Mouse (Mus musculus) forebrain, embryonic 16.5 days (tissue): ENCODE results near the gene Naa40. TPM values are rescaled to one million over a fixed set of nuclear protein-coding genes. Genes with fewer than 3 reads are reported as not detected.

Source experiments
- ATAC-seq: fragments of 200-750 bp; cut with Nextera tagmentation; 2 replicates; pipeline ENCODE4 v1.8.0; 2017; ENCODE audit warnings: mild to moderate bottlenecking, moderate library complexity
- H3K27ac ChIP-seq: fragments of 300-500 bp; sonication (generic); 2 replicates; pipeline ENCODE4 v1.5.1; 2014; ENCODE audit warnings: low read length, control low read depth
- H3K27me3 ChIP-seq: fragments of 300-500 bp; sonication (generic); replicated peaks from 2 replicates; pipeline ENCODE4 v1.6.1; 2014; ENCODE audit warnings: low read length; ENCODE audit not compliant: control insufficient read depth, insufficient read depth
- H3K36me3 ChIP-seq: fragments of 300-500 bp; sonication (generic); 2 replicates; pipeline ENCODE4 v1.6.1; 2014; ENCODE audit not compliant: control insufficient read depth, insufficient read depth
- H3K4me1 ChIP-seq: fragments of 300-500 bp; sonication (generic); replicated peaks from 2 replicates; pipeline ENCODE4 v1.6.1; 2014; ENCODE audit warnings: low read length; ENCODE audit not compliant: control insufficient read depth, insufficient read depth
- H3K4me2 ChIP-seq: fragments of 300-500 bp; sonication (generic); 2 replicates; pipeline ENCODE4 v1.6.1; 2014; ENCODE audit warnings: mild to moderate bottlenecking, low read length, control low read depth
- H3K4me3 ChIP-seq: fragments of 300-500 bp; sonication (generic); replicated peaks from 2 replicates; pipeline ENCODE4 v1.5.1; 2014; ENCODE audit warnings: mild to moderate bottlenecking, low read length, control low read depth
- H3K9ac ChIP-seq: fragments of 300-500 bp; sonication (generic); replicated peaks from 2 replicates; pipeline ENCODE4 v1.6.1; 2014; ENCODE audit warnings: low read depth, low read length, control low read depth
- H3K9me3 ChIP-seq: fragments of 300-500 bp; sonication (generic); 2 replicates; pipeline ENCODE4 v1.6.1; 2016; ENCODE audit warnings: low read length; ENCODE audit not compliant: control insufficient read depth
- WGBS: fragments of 180-500 bp; shearing (Covaris S2); extraction: QIAGEN DNeasy Blood & Tissue Kit; methylation state at CpG from one replicate; pipeline ENCODE4 v1.1.7; 2014; 5-methylcytosine and 5-hydroxymethylcytosine counted together
- polyA plus RNA-seq: library from polyadenylated mRNA; unstranded; fragments of >200 nt; fragmentation: Nextera tagmentation; extraction: Ambion mirVana; gene quantifications from 2 replicates; pipeline ENCODE4 v1.2.1, GENCODE M21; 2015

Naa40 gene
- polyA plus RNA-seq, 1 experiment from 2014 or later = 74.7 TPM

GRCm38 (mm10) chr19:7266421-7266831 lies 25.4 kb upstream of the Naa40 start:
- H3K4me1 ChIP-seq = peaks cover 63% of the 10 kb centered on the region
- ATAC-seq = no peak
- H3K27ac ChIP-seq = peak overlapping the region; percentile 100
- 0 out of 2 replicates have a peak, but pooled peaks cover 3% of the 10 kb centered on the region for H3K9me3 ChIP-seq
- peaks cover 2% of the 10 kb centered on the region; the same call in 1 of the 2 replicates for H3K36me3 ChIP-seq
- H3K27me3 ChIP-seq = no peaks in the 10 kb centered on the region
- H3K9ac ChIP-seq = peak overlapping the region; percentile 90
- 27% methylated on average over 4 of the region's 4 CpGs for WGBS
- H3K4me3 ChIP-seq = no peak overlapping the region
- H3K4me2 ChIP-seq = peak overlapping the region; percentile 84

GRCm38 (mm10) chr19:7265478-7266191 lies 24.7 kb upstream of the Naa40 start:
- WGBS = 8% methylated on average over 14 of the region's 14 CpGs
- Histone ChIP-seq H3K27ac (peak overlapping the region; percentile 100), H3K27me3 (no peaks in the 10 kb centered on the region), H3K4me1 (peaks cover 55% of the 10 kb centered on the region), H3K36me3 (0 out of 2 replicates have a peak, but pooled peaks cover 2% of the 10 kb centered on the region), H3K4me2 (peak overlapping the region; percentile 14; the same call in 1 of the 2 replicates), H3K4me3 (no peak overlapping the region), H3K9ac (peak overlapping the region; percentile 90), H3K9me3 (0 out of 2 replicates have a peak, but pooled peaks cover 3% of the 10 kb centered on the region)
- peak; percentile 18; the same call in 1 of the 2 replicates for ATAC-seq

- H3K36me3 ChIP-seq = no peaks in the 10 kb centered on the region
- ATAC-seq = no peak
- 0 out of 2 replicates have a peak, but pooled peaks cover 3% of the 10 kb centered on the region for H3K9me3 ChIP-seq
- H3K9ac ChIP-seq = peak overlapping the region; percentile 90; the same call in 1 of the 2 replicates
- 4% methylated on average over 5 of the region's 6 CpGs for WGBS
- H3K4me3 ChIP-seq = no peak overlapping the region
- H3K27me3 ChIP-seq = no peaks in the 10 kb centered on the region
- H3K4me2 ChIP-seq = no peak overlapping the region
- H3K27ac ChIP-seq = peak overlapping the region; percentile 100
- H3K4me1 ChIP-seq = peaks cover 47% of the 10 kb centered on the region
These were observed 23.9 kb upstream of the Naa40 start for GRCm38 (mm10) chr19:7264766-7265331.

- H3K27ac ChIP-seq = peak overlapping the region; percentile 26; the same call in 1 of the 2 replicates
- H3K4me2 ChIP-seq = no peak overlapping the region
- H3K4me3 ChIP-seq = no peak overlapping the region
- H3K9me3 ChIP-seq = 0 out of 2 replicates have a peak, but pooled peaks cover 3% of the 10 kb centered on the region
- no peak for ATAC-seq
- peaks cover 41% of the 10 kb centered on the region for H3K4me1 ChIP-seq
- no peaks in the 10 kb centered on the region for H3K36me3 ChIP-seq
- H3K27me3 ChIP-seq = no peaks in the 10 kb centered on the region
- 9% methylated on average over 9 of the region's 9 CpGs for WGBS
- no peak overlapping the region for H3K9ac ChIP-seq
These were observed 23.2 kb upstream of the Naa40 start for GRCm38 (mm10) chr19:7264088-7264765.

GRCm38 (mm10) chr19:7262592-7262991 lies 21.6 kb upstream of the Naa40 start:
- Histone ChIP-seq H3K27ac (no peak overlapping the region), H3K36me3 (no peaks in the 10 kb centered on the region), H3K9ac (no peak overlapping the region), H3K4me3 (no peak overlapping the region), H3K9me3 (0 out of 2 replicates have a peak, but pooled peaks cover 3% of the 10 kb centered on the region), H3K27me3 (no peaks in the 10 kb centered on the region), H3K4me1 (peaks cover 38% of the 10 kb centered on the region), H3K4me2 (no peak overlapping the region)
- ATAC-seq = no peak
- 97% methylated on average over 1 of the region's 1 CpGs for WGBS

GRCm38 (mm10) chr19:7261964-7262363 lies 21.0 kb upstream of the Naa40 start:
- 88% methylated on average over 3 of the region's 3 CpGs for WGBS
- Histone ChIP-seq H3K27ac (no peak overlapping the region), H3K9me3 (0 out of 2 replicates have a peak, but pooled peaks cover 3% of the 10 kb centered on the region), H3K27me3 (no peaks in the 10 kb centered on the region), H3K4me3 (no peak overlapping the region), H3K4me1 (peaks cover 32% of the 10 kb centered on the region), H3K4me2 (no peak overlapping the region), H3K9ac (no peak overlapping the region), H3K36me3 (no peaks in the 10 kb centered on the region)
- no peak for ATAC-seq

- H3K4me2 ChIP-seq = no peak overlapping the region
- 77% methylated on average over 1 of the region's 1 CpGs for WGBS
These were observed 20.5 kb upstream of the Naa40 start for GRCm38 (mm10) chr19:7261476-7261875.

GRCm38 (mm10) chr19:7257881-7258280 lies 16.9 kb upstream of the Naa40 start:
- 52% methylated on average over 5 of the region's 5 CpGs for WGBS
- Histone ChIP-seq H3K4me2 (no peak overlapping the region), H3K36me3 (no peaks in the 10 kb centered on the region), H3K27me3 (no peaks in the 10 kb centered on the region), H3K4me3 (no peak overlapping the region), H3K27ac (peak overlapping the region; percentile 33; the same call in 1 of the 2 replicates), H3K4me1 (peaks cover 5% of the 10 kb centered on the region; the same call in 1 of the 2 replicates), H3K9ac (no peak overlapping the region), H3K9me3 (0 out of 2 replicates have a peak, but pooled peaks cover 3% of the 10 kb centered on the region)
- ATAC-seq = peak; percentile 80

More at GRCm38 (mm10) chr19:7261476-7261875, 20.5 kb upstream of the Naa40 start:
- H3K27ac ChIP-seq = no peak overlapping the region
- 0 out of 2 replicates have a peak, but pooled peaks cover 3% of the 10 kb centered on the region for H3K9me3 ChIP-seq
- no peaks in the 10 kb centered on the region for H3K27me3 ChIP-seq
- H3K4me3 ChIP-seq = no peak overlapping the region
- no peaks in the 10 kb centered on the region for H3K36me3 ChIP-seq
- H3K4me1 ChIP-seq = peaks cover 27% of the 10 kb centered on the region
- no peak for ATAC-seq
- H3K9ac ChIP-seq = no peak overlapping the region

GRCm38 (mm10) chr19:7246021-7246420 lies 5.0 kb upstream of the Naa40 start:
- ATAC-seq = no peak
- H3K36me3 ChIP-seq = no peaks in the 10 kb centered on the region
- no peak overlapping the region for H3K9ac ChIP-seq
- WGBS = 84% methylated on average over 3 of the region's 3 CpGs
- no peak overlapping the region for H3K27ac ChIP-seq
- H3K4me1 ChIP-seq = peaks cover 4% of the 10 kb centered on the region; the same call in 1 of the 2 replicates
- H3K27me3 ChIP-seq = no peaks in the 10 kb centered on the region
- no peak overlapping the region for H3K4me3 ChIP-seq
- no peaks in the 10 kb centered on the region for H3K9me3 ChIP-seq
- H3K4me2 ChIP-seq = no peak overlapping the region
